Mouse (Mus musculus) neural tube, embryonic 13.5 days (tissue): ENCODE measurements around the gene Ick. TPM values are rescaled to one million over a fixed set of nuclear protein-coding genes. Genes with fewer than 3 reads are reported as not detected.

Experiments
- ATAC-seq: fragments of 200-750 bp; cut with Nextera tagmentation; 2 replicates; pipeline ENCODE4 v1.8.0; 2017; ENCODE audit warnings: low read depth, mild to moderate bottlenecking, moderate TSS enrichment, moderate library complexity
- H3K27ac ChIP-seq: fragments of 300-500 bp; sonication (generic); replicated peaks from 2 replicates; pipeline ENCODE4 v1.5.1; 2015; ENCODE audit warnings: moderate library complexity, mild to moderate bottlenecking, inconsistent platforms
- H3K27me3 ChIP-seq: fragments of 300-500 bp; sonication (generic); 2 replicates; pipeline ENCODE4 v1.6.1; 2015; ENCODE audit warnings: mild to moderate bottlenecking, inconsistent platforms
- H3K36me3 ChIP-seq: fragments of 300-500 bp; sonication (generic); 2 replicates; pipeline ENCODE4 v1.6.1; 2015; ENCODE audit warnings: mild to moderate bottlenecking, inconsistent platforms
- H3K4me1 ChIP-seq: fragments of 300-500 bp; sonication (generic); replicated peaks from 2 replicates; pipeline ENCODE4 v1.6.1; 2015; ENCODE audit warnings: inconsistent platforms
- H3K4me2 ChIP-seq: fragments of 300-500 bp; sonication (generic); 2 replicates; pipeline ENCODE4 v1.6.1; 2015; ENCODE audit warnings: inconsistent platforms, mild to moderate bottlenecking, moderate library complexity
- H3K4me3 ChIP-seq: fragments of 300-500 bp; sonication (generic); 2 replicates; pipeline ENCODE4 v1.5.1; 2015; ENCODE audit warnings: mild to moderate bottlenecking, inconsistent platforms
- H3K9ac ChIP-seq: fragments of 300-500 bp; sonication (generic); 2 replicates; pipeline ENCODE4 v1.6.1; 2015; ENCODE audit warnings: moderate library complexity, mild to moderate bottlenecking, inconsistent platforms
- H3K9me3 ChIP-seq: fragments of 300-500 bp; sonication (generic); 2 replicates; pipeline ENCODE4 v1.6.1; 2016; ENCODE audit warnings: inconsistent platforms
- WGBS: fragments of 180-500 bp; shearing (Covaris S2); methylation state at CpG from one replicate; pipeline ENCODE4 v1.1.7; 2015; 5-methylcytosine and 5-hydroxymethylcytosine counted together
- polyA plus RNA-seq: library from polyadenylated mRNA; unstranded; fragments of >200 nt; fragmentation: Nextera tagmentation; extraction: Ambion mirVana; gene quantifications from 2 replicates; pipeline ENCODE4 v1.2.1, GENCODE M21; 2015

Ick gene
- polyA plus RNA-seq, 1 experiment from 2014 or later: 37.3 TPM

- no peaks in the 10 kb centered on the region for H3K27me3 ChIP-seq
- no peaks in the 10 kb centered on the region for H3K4me1 ChIP-seq
- H3K9ac ChIP-seq: no peak overlapping the region
- no peak overlapping the region for H3K4me2 ChIP-seq
- H3K9me3 ChIP-seq: no peaks in the 10 kb centered on the region
- no peak for ATAC-seq
- H3K27ac ChIP-seq: no peak overlapping the region
- WGBS: 95% methylated on average over 9 of the region's 9 CpGs
- H3K4me3 ChIP-seq: no peak overlapping the region
- H3K36me3 ChIP-seq: no peaks in the 10 kb centered on the region
These were observed 88.8 kb downstream of the Ick start for GRCm38 (mm10) chr9:78197801-78198200.

- H3K9me3 ChIP-seq: no peaks in the 10 kb centered on the region
- WGBS: 84% methylated on average over 6 of the region's 6 CpGs
- ATAC-seq: no peak
These were observed 95.2 kb downstream of the Ick start for GRCm38 (mm10) chr9:78204194-78204593.

GRCm38 (mm10) chr9:78208956-78209355 lies 100.0 kb downstream of the Ick start:
- Histone ChIP-seq H3K27me3 (no peaks in the 10 kb centered on the region), H3K4me1 (no peaks in the 10 kb centered on the region), H3K9me3 (no peaks in the 10 kb centered on the region), H3K27ac (no peak overlapping the region), H3K9ac (no peak overlapping the region), H3K4me3 (no peak overlapping the region), H3K4me2 (no peak overlapping the region), H3K36me3 (no peaks in the 10 kb centered on the region)
- 82% methylated on average over 4 of the region's 4 CpGs for WGBS
- ATAC-seq: no peak

More at GRCm38 (mm10) chr9:78204194-78204593, 95.2 kb downstream of the Ick start:
- Histone ChIP-seq H3K27ac (no peak overlapping the region), H3K36me3 (no peaks in the 10 kb centered on the region), H3K9ac (no peak overlapping the region), H3K4me2 (no peak overlapping the region), H3K4me1 (no peaks in the 10 kb centered on the region), H3K4me3 (no peak overlapping the region), H3K27me3 (no peaks in the 10 kb centered on the region)

GRCm38 (mm10) chr9:78210079-78210478 lies 101.1 kb downstream of the Ick start:
- Histone ChIP-seq H3K4me3 (no peak overlapping the region), H3K36me3 (no peaks in the 10 kb centered on the region), H3K4me2 (no peak overlapping the region), H3K27me3 (no peaks in the 10 kb centered on the region), H3K4me1 (no peaks in the 10 kb centered on the region), H3K9me3 (no peaks in the 10 kb centered on the region), H3K9ac (no peak overlapping the region), H3K27ac (no peak overlapping the region)
- WGBS: 92% methylated on average over 3 of the region's 3 CpGs
- no peak for ATAC-seq

GRCm38 (mm10) chr9:78210821-78211220 lies 101.8 kb downstream of the Ick start:
- WGBS: 96% methylated on average over 2 of the region's 2 CpGs
- H3K4me2 ChIP-seq: no peak overlapping the region
- ATAC-seq: no peak
- H3K27me3 ChIP-seq: no peaks in the 10 kb centered on the region
- no peak overlapping the region for H3K27ac ChIP-seq
- no peaks in the 10 kb centered on the region for H3K9me3 ChIP-seq
- H3K4me3 ChIP-seq: no peak overlapping the region
- no peak overlapping the region for H3K9ac ChIP-seq
- no peaks in the 10 kb centered on the region for H3K36me3 ChIP-seq
- H3K4me1 ChIP-seq: no peaks in the 10 kb centered on the region

GRCm38 (mm10) chr9:78211521-78211920 lies 102.5 kb downstream of the Ick start:
- H3K9me3 ChIP-seq: no peaks in the 10 kb centered on the region
- WGBS: 92% methylated on average over 3 of the region's 3 CpGs
- no peak overlapping the region for H3K27ac ChIP-seq
- no peak for ATAC-seq
- no peak overlapping the region for H3K4me3 ChIP-seq
- H3K27me3 ChIP-seq: no peaks in the 10 kb centered on the region
- no peaks in the 10 kb centered on the region for H3K4me1 ChIP-seq
- H3K36me3 ChIP-seq: no peaks in the 10 kb centered on the region
- H3K9ac ChIP-seq: no peak overlapping the region
- H3K4me2 ChIP-seq: no peak overlapping the region

- WGBS: 88% methylated on average over 7 of the region's 7 CpGs
- no peak overlapping the region for H3K9ac ChIP-seq
- H3K4me3 ChIP-seq: no peak overlapping the region
- H3K36me3 ChIP-seq: no peaks in the 10 kb centered on the region
- H3K27ac ChIP-seq: no peak overlapping the region
- no peak overlapping the region for H3K4me2 ChIP-seq
- no peaks in the 10 kb centered on the region for H3K9me3 ChIP-seq
- H3K4me1 ChIP-seq: no peaks in the 10 kb centered on the region
- ATAC-seq: no peak
- H3K27me3 ChIP-seq: no peaks in the 10 kb centered on the region
These were observed 103.5 kb downstream of the Ick start for GRCm38 (mm10) chr9:78212341-78213049.

GRCm38 (mm10) chr9:78217074-78217473 lies 108.1 kb downstream of the Ick start:
- no peak overlapping the region for H3K9ac ChIP-seq
- 76% methylated on average over 4 of the region's 4 CpGs for WGBS
- H3K36me3 ChIP-seq: no peaks in the 10 kb centered on the region
- ATAC-seq: no peak
- no peak overlapping the region for H3K4me3 ChIP-seq
- no peaks in the 10 kb centered on the region for H3K4me1 ChIP-seq
- H3K27me3 ChIP-seq: no peaks in the 10 kb centered on the region
- H3K4me2 ChIP-seq: no peak overlapping the region
- no peak overlapping the region for H3K27ac ChIP-seq
- H3K9me3 ChIP-seq: no peaks in the 10 kb centered on the region

Other genes starting within 250 kb of the Ick start
- 62.6 and 68.3 TPM in 2 replicates for gene Elovl5, start 191.8 kb upstream of the Ick start, polyA plus RNA-seq
- gene Gcm1, start 57.3 kb upstream of the Ick start, polyA plus RNA-seq: not detected in 2 replicates
- 67.7 and 70.0 TPM in 2 replicates for gene Fbxo9, start 127 bp upstream of the Ick start, polyA plus RNA-seq
- 29.2 and 35.4 TPM in 2 replicates for gene Gsta4, start 73.6 kb downstream of the Ick start, polyA plus RNA-seq
- gene Gsta1, start 121.5 kb downstream of the Ick start, polyA plus RNA-seq: not detected in 2 replicates
- not detected in 2 replicates for gene Gm3776, start 147.9 kb downstream of the Ick start, polyA plus RNA-seq
- not detected in 2 replicates for gene Gm10639, start 180.7 kb downstream of the Ick start, polyA plus RNA-seq
- not detected in 2 replicates for gene Omt2a, start 205.6 kb downstream of the Ick start, polyA plus RNA-seq
- not detected in 2 replicates for gene Omt2b, start 218.4 kb downstream of the Ick start, polyA plus RNA-seq
- gene Gsta2, start 246.6 kb downstream of the Ick start, polyA plus RNA-seq: not detected in 2 replicates